Mouse (Mus musculus): ENCODE measurements around the gene Fezf2.

The Fezf2 gene

GRCm38 (mm10) chr14:12341789-12342457, 6.1 kb downstream of the Fezf2 start:
- DNase-seq = no peak

- peak; percentile 3 for DNase-seq
These were observed 6.8 kb downstream of the Fezf2 start for GRCm38 (mm10) chr14:12341075-12341788.

GRCm38 (mm10) chr14:12340238-12341074, 7.5 kb downstream of the Fezf2 start:
- no peak for DNase-seq

DNA sequence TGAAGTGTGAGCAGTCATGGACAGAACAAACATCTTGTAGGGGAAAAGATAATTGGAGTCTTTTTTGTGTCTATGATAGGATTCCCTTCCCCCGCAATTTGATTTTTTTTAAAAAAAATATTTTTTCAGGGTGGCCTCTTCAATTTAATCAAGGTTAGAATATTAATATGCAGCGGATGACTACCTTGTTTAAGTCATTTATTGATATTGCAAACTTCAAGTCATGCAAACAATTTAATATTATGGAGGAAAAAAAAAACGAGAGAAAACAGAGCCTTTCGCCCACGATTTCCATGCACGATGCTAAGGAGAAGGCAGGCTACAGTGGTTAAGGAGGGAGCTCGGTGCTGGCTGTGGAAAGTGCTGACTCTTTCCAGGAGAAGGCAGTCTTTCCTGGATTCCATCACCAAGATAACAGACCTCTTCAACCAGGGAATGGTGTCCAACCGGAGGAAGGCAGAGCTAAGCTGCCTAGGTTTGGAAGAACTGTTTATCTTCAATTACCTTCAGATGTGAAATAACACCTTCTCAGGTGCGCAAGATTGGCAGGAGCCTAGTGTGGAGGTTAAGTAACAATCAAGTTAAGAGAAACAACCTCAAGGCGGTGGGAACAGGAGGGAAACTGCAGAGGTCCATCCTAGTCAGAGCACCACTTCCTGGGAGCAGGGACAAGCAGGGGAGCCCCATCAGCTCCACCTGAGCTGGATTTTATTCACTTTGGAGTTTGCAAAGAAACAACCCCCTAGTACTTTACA, 9.0 kb downstream of the Fezf2 start:
- no peak for DNase-seq

- DNase-seq = no peak
These were observed 9.8 kb downstream of the Fezf2 start for GRCm38 (mm10) chr14:12337998-12338809.

DNA sequence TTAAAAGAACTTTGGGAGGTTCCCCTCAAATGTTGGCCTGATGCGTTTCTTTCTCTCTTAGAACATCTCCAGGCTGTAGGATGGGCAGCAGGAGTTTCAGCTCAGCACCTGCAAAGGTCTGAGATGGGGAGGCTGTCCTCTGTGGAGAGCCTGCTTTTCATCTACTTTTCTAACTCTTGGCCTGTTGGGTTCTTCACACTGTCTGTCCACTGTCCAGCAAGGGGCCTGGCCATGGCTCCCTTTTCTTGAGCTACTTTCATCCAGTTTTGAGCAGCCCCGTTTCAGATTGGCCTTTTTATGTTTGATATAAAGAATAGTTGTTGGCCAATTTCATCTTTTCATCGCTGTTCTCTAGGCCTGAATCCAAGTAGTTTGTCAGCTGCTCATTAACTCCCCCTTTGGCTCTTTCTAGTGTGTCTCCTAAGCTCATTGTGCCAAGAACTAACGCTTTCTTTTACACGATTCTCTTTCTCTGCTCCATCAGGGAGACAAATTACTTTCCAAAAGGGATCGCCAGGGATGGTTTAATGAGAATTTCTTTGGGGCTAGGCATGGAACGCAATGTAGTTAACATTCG, 10.5 kb downstream of the Fezf2 start:
- DNase-seq = no peak

DNA sequence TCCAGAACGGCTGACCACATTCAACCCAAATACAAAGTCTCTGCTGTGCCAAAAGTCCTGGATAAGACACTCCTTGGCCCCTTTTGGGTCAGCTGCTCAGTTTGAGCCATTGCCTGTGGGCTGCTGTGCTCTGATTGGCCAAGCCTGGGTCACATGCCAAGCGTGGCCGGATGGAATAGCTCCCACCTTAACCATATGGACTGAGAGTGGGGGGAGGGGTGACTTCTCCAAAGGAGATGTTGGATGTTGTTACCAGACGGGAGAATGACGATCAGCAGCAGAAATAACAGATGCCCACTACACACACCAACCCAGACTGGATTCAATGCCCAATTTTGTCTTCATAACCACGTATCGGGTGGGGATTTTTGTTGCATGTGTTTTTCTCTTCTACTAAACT, 13.1 kb downstream of the Fezf2 start:
- DNase-seq = no peak

DNA sequence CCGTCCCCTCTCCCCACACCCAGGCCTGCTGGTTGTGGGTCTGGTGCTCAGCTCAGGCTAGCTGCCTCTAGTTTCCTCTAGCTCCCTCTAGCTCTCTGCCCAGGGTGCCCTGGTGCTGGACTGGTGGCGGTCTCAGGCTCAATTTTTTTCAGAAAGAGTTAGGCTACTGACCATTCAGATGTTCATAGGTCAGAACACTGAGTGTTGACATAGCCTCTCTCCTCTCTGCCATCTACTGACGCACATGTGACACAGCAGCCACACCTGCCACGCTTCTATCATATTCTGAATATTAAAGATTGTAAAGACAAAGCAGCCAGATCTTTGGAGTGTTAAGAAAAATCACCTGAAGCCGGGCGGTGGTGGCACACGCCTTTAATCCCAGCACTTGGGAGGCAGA, 14.4 kb downstream of the Fezf2 start:
- DNase-seq = no peak

GRCm38 (mm10) chr14:12303106-12303505, 44.9 kb downstream of the Fezf2 start:
- DNase-seq = no peak

DNA sequence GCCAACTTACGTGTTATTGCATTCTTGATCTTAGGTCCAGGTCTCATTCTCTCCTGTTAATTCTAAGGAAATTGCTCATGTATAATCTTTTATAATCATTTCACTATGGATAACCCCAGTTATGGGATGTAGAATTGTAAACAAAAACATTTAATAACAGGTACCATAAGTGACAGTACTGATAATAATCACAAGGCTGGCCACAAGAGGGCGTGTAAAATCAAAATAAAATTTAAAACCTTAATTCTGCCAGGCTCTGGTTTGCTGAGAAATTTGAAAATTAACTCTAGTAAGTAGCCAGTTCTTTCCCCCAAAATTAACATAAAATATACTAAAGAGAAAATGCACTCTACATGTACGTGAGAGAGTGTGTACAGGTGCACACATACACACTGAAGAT, 47.3 kb downstream of the Fezf2 start:
- DNase-seq = no peak

DNA sequence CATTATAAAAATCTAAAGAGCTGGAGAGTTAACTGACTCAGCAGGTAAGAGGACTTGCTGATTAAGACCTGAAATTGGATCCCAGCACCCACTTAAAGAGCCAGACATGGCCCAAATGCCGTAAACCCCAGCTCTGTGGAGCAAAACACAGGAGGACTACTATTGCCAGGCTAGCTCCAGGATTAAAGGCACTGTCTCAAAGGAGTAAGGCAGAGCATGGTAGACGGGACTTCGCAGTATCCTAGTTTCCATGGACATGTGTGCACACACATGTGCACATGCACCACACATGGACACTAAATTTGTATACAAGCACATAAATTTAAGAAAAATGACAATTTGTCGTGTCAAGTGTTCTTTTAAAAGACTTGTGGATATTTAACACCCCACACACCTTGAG, 47.7 kb downstream of the Fezf2 start:
- DNase-seq = no peak

DNA sequence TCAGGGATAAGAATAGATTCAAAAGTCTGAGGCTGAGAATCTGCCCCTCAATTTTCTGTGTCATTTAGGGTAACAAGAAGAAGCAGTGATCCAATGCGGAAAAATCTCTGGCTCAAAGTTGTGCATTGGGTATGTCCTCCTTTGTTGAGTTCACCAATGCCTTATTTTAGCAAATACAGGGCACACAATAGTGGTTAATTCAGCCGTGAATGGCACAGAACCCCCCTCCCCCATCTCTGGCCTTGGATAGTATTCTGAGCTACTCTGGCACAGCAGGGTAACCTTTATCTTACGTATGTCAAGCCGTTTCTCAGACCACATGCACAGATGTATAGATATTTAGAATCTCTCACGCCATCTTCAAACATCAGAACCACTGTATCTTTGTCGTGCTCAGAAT, 48.3 kb downstream of the Fezf2 start:
- no peak for DNase-seq

DNA sequence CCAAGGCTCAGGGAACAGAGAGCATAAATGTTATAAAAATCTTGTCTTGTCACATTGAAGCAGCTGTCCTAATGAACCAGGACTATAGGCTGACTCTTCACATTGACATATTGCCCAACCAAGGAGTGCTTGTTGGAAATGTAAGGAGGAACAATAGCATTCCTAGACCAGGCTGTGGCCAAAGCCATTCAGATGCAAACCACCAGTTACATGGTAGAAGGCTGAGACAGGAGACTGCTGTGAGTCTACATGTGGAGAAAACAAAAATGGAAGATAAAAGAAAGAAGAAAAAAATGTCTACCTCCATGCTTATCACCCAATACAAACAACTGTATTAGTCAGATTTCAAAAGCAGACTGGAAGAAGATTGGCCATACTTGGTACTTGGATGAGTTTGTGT, 48.8 kb downstream of the Fezf2 start:
- DNase-seq = no peak

GRCm38 (mm10) chr14:12296391-12296790, 51.6 kb downstream of the Fezf2 start:
- DNase-seq = no peak

Measured in lung, postnatal 36 days (tissue).